Mouse (Mus musculus): ENCODE measurements around the gene Olfr384. TPM values are rescaled to one million over a fixed set of nuclear protein-coding genes. Genes with fewer than 3 reads are reported as not detected.

Gene Olfr384
- polyA plus RNA-seq (2014; fragmentation: Illumina TruSeq; extraction: RNeasy Lipid Tissue Mini Kit (QIAGEN cat#74804); ENCODE audit: low read depth, low replicate concordance) = not detected

DNA sequence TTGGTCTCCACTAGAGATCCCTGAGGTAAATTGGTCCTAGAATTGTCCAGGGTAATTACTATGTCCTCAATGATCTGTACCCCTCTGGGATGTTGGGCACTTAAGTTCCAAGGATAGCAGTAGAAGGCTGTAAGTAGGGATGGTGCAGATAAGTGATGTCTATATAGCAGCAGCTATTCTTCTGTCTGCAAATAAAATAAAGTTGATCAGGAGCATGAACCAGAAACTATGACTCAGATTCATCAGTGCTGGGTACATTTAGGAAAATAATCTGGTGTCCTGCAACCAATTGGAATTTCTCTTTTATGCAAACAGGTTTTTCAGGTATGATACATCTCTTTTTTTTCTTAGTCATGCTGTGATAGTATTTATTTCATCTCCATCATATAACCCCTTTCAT is at the start of gene Olfr384:
Gene Olfr384 (plus strand): TSS at position 301 of the 400 bp plus-strand sequence.

DNA sequence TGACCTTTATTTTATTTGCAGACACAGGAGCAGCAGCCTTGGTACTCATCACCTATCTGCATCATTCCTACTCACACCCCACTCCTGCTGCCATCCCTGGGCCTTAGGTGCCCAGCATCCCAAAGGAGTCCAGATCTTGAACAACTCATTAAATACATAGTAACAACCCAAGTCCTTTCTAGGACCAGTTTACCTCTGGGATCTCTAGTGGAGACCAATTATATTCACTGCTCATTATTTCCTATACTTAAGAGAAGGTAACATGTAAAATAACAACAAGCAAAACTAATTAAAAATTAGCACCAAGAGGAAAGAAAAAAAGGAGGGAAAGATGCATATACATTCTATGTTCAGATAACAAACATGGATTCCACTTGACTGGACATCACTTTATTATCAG is 5.5 kb upstream of the Olfr384 start, which contains the start of gene Olfr385:
Gene Olfr385 (minus strand): TSS at position 101 of the 400 bp plus-strand sequence.

Other genes with a start within 250 kb of the Olfr384 start
- gene Olfr20, start 247.8 kb upstream of the Olfr384 start, polyA plus RNA-seq (2014; fragmentation: Illumina TruSeq; extraction: RNeasy Lipid Tissue Mini Kit (QIAGEN cat#74804); ENCODE audit: low read depth, low replicate concordance) = not detected
- not detected for gene Olfr376, start 227.3 kb upstream of the Olfr384 start, polyA plus RNA-seq (2014; fragmentation: Illumina TruSeq; extraction: RNeasy Lipid Tissue Mini Kit (QIAGEN cat#74804); ENCODE audit: low read depth, low replicate concordance)
- gene Olfr1, start 199.0 kb upstream of the Olfr384 start, polyA plus RNA-seq (2014; fragmentation: Illumina TruSeq; extraction: RNeasy Lipid Tissue Mini Kit (QIAGEN cat#74804); ENCODE audit: low read depth, low replicate concordance) = not detected
- gene Olfr378, start 170.1 kb upstream of the Olfr384 start, polyA plus RNA-seq (2014; fragmentation: Illumina TruSeq; extraction: RNeasy Lipid Tissue Mini Kit (QIAGEN cat#74804); ENCODE audit: low read depth, low replicate concordance) = not detected
- not detected for gene Olfr380, start 141.1 kb upstream of the Olfr384 start, polyA plus RNA-seq (2014; fragmentation: Illumina TruSeq; extraction: RNeasy Lipid Tissue Mini Kit (QIAGEN cat#74804); ENCODE audit: low read depth, low replicate concordance)
- gene Olfr381, start 107.0 kb upstream of the Olfr384 start, polyA plus RNA-seq (2014; fragmentation: Illumina TruSeq; extraction: RNeasy Lipid Tissue Mini Kit (QIAGEN cat#74804); ENCODE audit: low read depth, low replicate concordance) = not detected
- gene Olfr382, start 81.4 kb upstream of the Olfr384 start, polyA plus RNA-seq (2014; fragmentation: Illumina TruSeq; extraction: RNeasy Lipid Tissue Mini Kit (QIAGEN cat#74804); ENCODE audit: low read depth, low replicate concordance) = not detected
- not detected for gene Olfr385, start 5.6 kb upstream of the Olfr384 start, polyA plus RNA-seq (2014; fragmentation: Illumina TruSeq; extraction: RNeasy Lipid Tissue Mini Kit (QIAGEN cat#74804); ENCODE audit: low read depth, low replicate concordance)
- gene Zfp735, start 90.2 kb downstream of the Olfr384 start, polyA plus RNA-seq (2014; fragmentation: Illumina TruSeq; extraction: RNeasy Lipid Tissue Mini Kit (QIAGEN cat#74804); ENCODE audit: low read depth, low replicate concordance) = not detected
- not detected for gene Olfr389, start 182.1 kb downstream of the Olfr384 start, polyA plus RNA-seq (2014; fragmentation: Illumina TruSeq; extraction: RNeasy Lipid Tissue Mini Kit (QIAGEN cat#74804); ENCODE audit: low read depth, low replicate concordance)
- gene Olfr390, start 184.4 kb downstream of the Olfr384 start, polyA plus RNA-seq (2014; fragmentation: Illumina TruSeq; extraction: RNeasy Lipid Tissue Mini Kit (QIAGEN cat#74804); ENCODE audit: low read depth, low replicate concordance) = not detected
- gene Olfr391-ps, start 204.5 kb downstream of the Olfr384 start, polyA plus RNA-seq (2014; fragmentation: Illumina TruSeq; extraction: RNeasy Lipid Tissue Mini Kit (QIAGEN cat#74804); ENCODE audit: low read depth, low replicate concordance) = not detected
- gene Olfr392, start 218.5 kb downstream of the Olfr384 start, polyA plus RNA-seq (2014; fragmentation: Illumina TruSeq; extraction: RNeasy Lipid Tissue Mini Kit (QIAGEN cat#74804); ENCODE audit: low read depth, low replicate concordance) = not detected